Mouse (Mus musculus): Measurements from ENCODE around the gene Tdp2.

DNA sequence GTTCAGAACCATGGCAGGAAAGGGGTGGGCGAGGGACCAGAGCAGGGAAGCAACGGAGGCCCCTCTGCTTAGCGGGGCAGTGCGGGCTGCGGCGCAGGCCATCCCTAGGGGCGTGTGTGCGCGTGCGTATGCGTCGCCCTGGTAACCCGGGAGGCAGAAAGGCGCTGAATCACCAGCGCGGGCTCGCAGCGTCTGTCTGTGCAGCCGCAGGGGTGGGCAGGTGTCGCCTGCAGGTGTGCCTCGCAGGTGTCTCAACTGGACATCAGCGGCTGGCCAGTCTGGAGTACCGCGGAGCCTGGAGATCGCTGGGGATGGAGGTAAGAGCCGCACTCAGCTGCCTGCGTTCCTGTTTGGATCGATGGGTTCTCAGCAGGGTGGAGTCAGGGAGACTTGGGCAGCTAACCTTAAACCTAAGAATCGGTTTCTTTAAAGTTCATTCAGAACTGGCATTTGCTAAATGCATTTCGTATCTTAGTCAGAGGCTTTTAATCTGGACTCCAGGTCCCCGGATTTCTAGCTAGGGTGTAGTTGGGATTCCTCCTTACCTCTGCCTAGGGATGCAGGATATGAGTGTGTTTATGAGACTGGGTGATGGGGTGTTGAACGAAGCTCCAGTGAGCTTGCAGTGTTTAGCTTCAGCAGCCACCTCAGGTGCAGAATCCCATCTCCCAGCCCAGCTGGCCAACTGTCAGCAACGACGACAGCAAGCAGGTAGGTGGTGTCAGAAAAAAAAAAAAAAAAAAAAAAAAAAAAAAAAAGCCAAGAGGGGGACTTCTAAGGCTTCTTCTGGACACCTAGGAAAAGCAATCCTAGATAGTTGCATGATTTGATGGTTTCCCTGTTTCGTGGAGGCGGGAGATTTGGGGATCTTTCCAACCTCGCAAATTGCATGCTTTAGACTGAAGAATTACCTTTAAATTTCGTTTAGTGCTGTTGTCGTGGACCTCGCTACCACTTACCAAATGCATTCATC, 13.8 kb downstream of the Tdp2 start, which contains the start of gene D130043K22Rik:
- no peak for TF ChIP-seq CTCF (IDR thresholded peaks at IDR 0.05; ENCODE audit: control insufficient read depth, insufficient read depth, insufficient read length)
- no peak for TF ChIP-seq USF1 (IDR thresholded peaks at IDR 0.05; ENCODE audit: low read depth)
- no peak for TF ChIP-seq MYOG (IDR thresholded peaks at IDR 0.05; ENCODE audit: control insufficient read depth, extremely low read depth, insufficient read length)

Measured in C2C12 (cell line).